Mouse (Mus musculus) telencephalon, adult 2 months (tissue): ENCODE data around the gene 9530077C05Rik.
"Not testable (repeated sequence)": the region's sequence is repeated elsewhere in the genome, so short reads cannot be mapped to it uniquely, and the experiment has no call there.

Experiments used
- DNase-seq: peaks from one replicate; pipeline ENCODE4 v3.0.0-alpha.2; 2011; ENCODE audit warnings: low read depth, low spot score

Gene 9530077C05Rik

GRCm38 (mm10) chr9:22419877-22420276, 8.6 kb downstream of the 9530077C05Rik start:
- DNase-seq, result no peak

- DNase-seq, result no peak
Measured at GRCm38 (mm10) chr9:22420491-22420890, 9.2 kb downstream of the 9530077C05Rik start.

GRCm38 (mm10) chr9:22422559-22422958, 11.2 kb downstream of the 9530077C05Rik start:
- no peak for DNase-seq

GRCm38 (mm10) chr9:22423507-22423906, 12.2 kb downstream of the 9530077C05Rik start:
- no peak for DNase-seq

GRCm38 (mm10) chr9:22424196-22424595, 12.9 kb downstream of the 9530077C05Rik start:
- DNase-seq, result no peak

- no peak for DNase-seq
Measured at GRCm38 (mm10) chr9:22424719-22425118, 13.4 kb downstream of the 9530077C05Rik start.

- DNase-seq, result no peak
Measured at GRCm38 (mm10) chr9:22428028-22428665, 16.8 kb downstream of the 9530077C05Rik start.

- DNase-seq, result no peak
Measured at GRCm38 (mm10) chr9:22428666-22429410, 17.5 kb downstream of the 9530077C05Rik start.

GRCm38 (mm10) chr9:22429533-22430241, 18.4 kb downstream of the 9530077C05Rik start:
- DNase-seq, result no peak

GRCm38 (mm10) chr9:22430315-22430840, 19.1 kb downstream of the 9530077C05Rik start:
- no peak for DNase-seq

- DNase-seq, result no peak
Measured at GRCm38 (mm10) chr9:22433221-22433620, 21.9 kb downstream of the 9530077C05Rik start.

- DNase-seq, result no peak
Measured at GRCm38 (mm10) chr9:22434101-22434500, 22.8 kb downstream of the 9530077C05Rik start.

GRCm38 (mm10) chr9:22438826-22439225, 27.5 kb downstream of the 9530077C05Rik start:
- DNase-seq, result no peak

- DNase-seq, result no peak
Measured at GRCm38 (mm10) chr9:22443157-22443556, 31.8 kb downstream of the 9530077C05Rik start.

- no peak for DNase-seq
Measured at GRCm38 (mm10) chr9:22445123-22445522, 33.8 kb downstream of the 9530077C05Rik start.

- no peak for DNase-seq
Measured at GRCm38 (mm10) chr9:22447213-22447612, 35.9 kb downstream of the 9530077C05Rik start.

- no peak for DNase-seq
Measured at GRCm38 (mm10) chr9:22448420-22448819, 37.1 kb downstream of the 9530077C05Rik start.

- DNase-seq, result no peak
Measured at GRCm38 (mm10) chr9:22449209-22449608, 37.9 kb downstream of the 9530077C05Rik start.

GRCm38 (mm10) chr9:22452697-22453096, 41.4 kb downstream of the 9530077C05Rik start:
- no peak for DNase-seq

GRCm38 (mm10) chr9:22453501-22453924, 42.2 kb downstream of the 9530077C05Rik start:
- no peak for DNase-seq

GRCm38 (mm10) chr9:22453990-22454389, 42.7 kb downstream of the 9530077C05Rik start, which contains the start of gene Gm17545:
Gm17545 (plus strand) TSS chr9:22454290.
- not testable (repeated sequence) for DNase-seq

- DNase-seq, result no peak
Measured at GRCm38 (mm10) chr9:22455041-22455440, 43.7 kb downstream of the 9530077C05Rik start.
